Mouse (Mus musculus) left cerebral cortex, adult 8-10 months (tissue): ENCODE data around the gene Gk2. TPM values are rescaled to one million over a fixed set of nuclear protein-coding genes. Genes with fewer than 3 reads are reported as not detected.

Experiments
- total RNA-seq, 4 experiments: library from RNA; stranded (reverse); gene quantifications; 2 replicates each; pipeline ENCODE4 v1.2.4; 2022

The Gk2 gene
- total RNA-seq, 4 experiments from 2014 or later: not detected

Other genes starting within 250 kb of the Gk2 start
- gene Naa11, start 64.6 kb downstream of the Gk2 start, total RNA-seq: under 1 TPM in 1 of 4 experiments, not detected in 3; 0.09 TPM